Mouse (Mus musculus) heart, postnatal 25 days (tissue): Measurements from ENCODE around the gene Tnrc6c. TPM values are rescaled to one million over a fixed set of nuclear protein-coding genes. Genes with fewer than 3 reads are reported as not detected.

Experiments used
- DNase-seq: peaks from one replicate; pipeline ENCODE4 v3.0.0; 2022; ENCODE audit warnings: low spot score
- intact Hi-C: fragments of 180-260 bp; cut with DNase I; formaldehyde crosslinking; loops from one replicate; pipeline ENCODE4 v1.15.1; 2025
- total RNA-seq, 2 experiments: library from RNA; stranded (reverse); gene quantifications; 2 replicates each; pipeline ENCODE4 v1.2.3; 2021

Gene Tnrc6c
- total RNA-seq, 2 experiments from 2014 or later, result 25.7 to 33.4 TPM

DNA sequence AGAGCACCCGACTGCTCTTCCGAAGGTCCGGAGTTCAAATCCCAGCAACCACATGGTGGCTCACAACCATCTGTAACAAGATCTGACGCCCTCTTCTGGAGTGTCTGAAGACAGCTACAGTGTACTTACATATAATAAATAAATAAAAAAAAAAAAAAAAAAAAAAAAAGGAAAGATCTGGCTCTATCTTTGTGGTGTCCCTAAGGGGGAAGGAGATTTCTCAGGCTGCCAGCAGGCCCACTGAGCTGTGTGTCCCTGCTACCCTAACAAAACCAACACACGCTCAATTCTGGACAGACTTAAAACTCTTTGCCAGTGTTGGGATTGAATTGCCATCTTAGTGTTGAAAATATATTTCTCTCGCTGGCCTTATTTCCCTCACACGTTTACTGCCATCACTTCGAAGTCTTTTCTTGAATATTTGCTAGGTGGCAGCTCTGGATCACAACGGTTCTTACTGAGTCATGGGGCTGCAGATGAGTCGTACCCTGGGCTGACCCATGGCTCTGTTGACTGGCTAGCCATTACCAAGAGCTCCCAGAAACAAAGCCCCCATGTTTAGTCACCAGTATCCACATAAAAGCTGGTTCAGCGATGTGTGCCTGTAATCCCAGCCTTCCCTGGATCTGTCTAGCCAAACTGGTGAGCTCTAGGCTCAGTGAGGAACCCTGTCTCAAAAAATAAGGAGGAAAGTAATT is 23.1 kb upstream of the Tnrc6c start:
- intact Hi-C loops, result no loop called here
- no peak for DNase-seq

GRCm38 (mm10) chr11:117633310-117633709 is 20.8 kb upstream of the Tnrc6c start:
- intact Hi-C loops, result no loop called here
- DNase-seq, result no peak

DNA sequence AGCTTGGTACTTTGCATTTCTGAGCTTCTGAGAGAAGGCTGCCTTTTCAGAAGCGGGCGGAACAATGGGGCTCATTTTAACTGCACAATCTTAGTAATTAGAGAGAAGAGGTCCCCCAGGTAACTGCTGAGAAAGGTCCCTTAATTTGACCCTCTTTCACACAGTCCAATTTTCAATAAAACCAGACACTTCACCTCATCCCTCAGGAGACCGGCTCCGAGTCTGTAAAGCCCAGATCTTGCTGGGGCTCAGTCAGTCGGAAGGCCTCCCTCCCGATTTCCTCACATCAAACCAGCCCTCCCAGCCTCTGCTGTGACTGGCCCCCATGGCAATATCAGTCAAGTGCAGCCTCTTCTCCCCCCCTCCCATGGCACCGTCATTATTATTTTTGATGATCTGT is 15.7 kb upstream of the Tnrc6c start:
- DNase-seq, result no peak
- intact Hi-C loops, result no loop called here

GRCm38 (mm10) chr11:117638809-117639208 is 15.3 kb upstream of the Tnrc6c start:
- DNase-seq, result no peak
- intact Hi-C loops, result no loop called here

DNA sequence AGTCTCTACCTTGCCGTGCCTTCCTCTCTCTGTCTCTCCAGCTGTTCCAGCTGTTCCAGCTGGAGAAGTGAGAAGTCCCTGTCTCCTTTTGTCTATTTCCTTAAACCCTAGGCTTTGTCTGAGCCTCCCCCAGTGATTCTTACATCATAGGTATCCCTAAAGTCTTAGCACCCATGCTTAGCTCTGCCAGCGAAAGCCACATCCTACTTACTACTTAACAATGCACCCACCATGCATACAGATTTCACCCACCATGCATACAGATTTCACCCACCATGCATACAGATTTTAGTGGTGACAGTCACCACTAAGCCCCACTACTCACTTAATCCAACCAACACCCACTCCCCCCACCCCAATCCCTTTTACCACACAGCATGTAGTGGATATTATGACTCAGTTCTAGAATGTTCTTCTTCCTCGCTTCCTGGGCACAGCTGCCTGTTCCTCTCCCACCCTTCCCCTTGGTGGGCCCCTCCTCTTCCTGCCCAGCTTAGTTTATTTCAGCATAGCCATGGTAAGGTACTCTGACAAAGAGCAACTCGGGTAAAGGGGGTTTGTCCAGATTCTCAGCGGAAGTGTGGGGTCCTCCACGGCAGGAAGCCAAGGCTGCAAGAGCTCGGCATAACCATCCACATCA is 14.6 kb upstream of the Tnrc6c start:
- no peak for DNase-seq
- intact Hi-C loops, result no loop called here

DNA sequence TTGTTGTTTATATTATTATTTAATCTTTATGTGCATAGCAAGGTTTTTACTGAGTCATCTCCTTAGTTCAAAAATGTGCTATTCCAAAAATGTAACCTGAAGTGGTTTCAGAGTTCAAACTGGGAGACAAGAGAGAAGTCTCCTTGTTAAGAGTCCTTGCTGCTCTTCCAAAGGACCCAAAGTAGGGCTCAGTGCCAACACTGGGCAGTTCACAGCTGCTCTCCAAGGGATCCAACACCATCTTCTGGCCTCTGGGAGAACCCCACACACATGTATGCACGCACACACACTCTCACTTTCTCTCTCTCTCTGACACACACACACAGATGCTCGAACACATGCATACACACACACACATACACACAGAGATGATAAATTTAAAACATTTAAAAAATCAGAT is 11.9 kb upstream of the Tnrc6c start:
- DNase-seq, result no peak
- intact Hi-C loops, result no loop called here

- intact Hi-C loops, result no loop called here
- DNase-seq, result no peak
Observed at GRCm38 (mm10) chr11:117643240-117643639, 10.8 kb upstream of the Tnrc6c start.

GRCm38 (mm10) chr11:117646786-117647185 is 7.3 kb upstream of the Tnrc6c start:
- intact Hi-C loops, result no loop called here
- DNase-seq, result peak; percentile 22

GRCm38 (mm10) chr11:117648005-117648404 is 6.1 kb upstream of the Tnrc6c start:
- intact Hi-C loops, result no loop called here
- no peak for DNase-seq

GRCm38 (mm10) chr11:117650721-117651644 is 3.1 kb upstream of the Tnrc6c start:
- no peak for DNase-seq
- intact Hi-C loops, result no loop called here

DNA sequence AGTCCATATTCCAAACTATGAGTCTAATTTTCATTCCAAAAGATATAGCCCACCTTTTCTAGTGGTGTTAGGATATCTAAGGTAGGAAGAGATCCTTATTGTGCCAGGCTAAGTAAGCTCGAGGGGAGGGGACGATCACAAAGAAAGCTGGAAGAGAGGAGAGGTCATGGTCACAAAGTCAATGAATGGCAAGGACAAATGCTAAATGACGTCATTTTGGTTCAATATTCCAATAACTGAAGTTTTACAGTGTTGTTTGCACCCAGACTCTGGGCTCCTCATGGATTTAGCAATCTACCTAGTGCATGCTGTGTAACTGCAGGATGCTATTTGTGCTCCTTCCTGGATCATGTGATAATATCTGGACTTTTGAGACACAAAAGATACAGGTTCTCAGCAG is 1.2 kb upstream of the Tnrc6c start:
- intact Hi-C loops, result loop anchor here (2.0 kb wide), 1 partner anchor 54 kb away; no protein-coding TSS in a partner anchor
- DNase-seq, result no peak

DNA sequence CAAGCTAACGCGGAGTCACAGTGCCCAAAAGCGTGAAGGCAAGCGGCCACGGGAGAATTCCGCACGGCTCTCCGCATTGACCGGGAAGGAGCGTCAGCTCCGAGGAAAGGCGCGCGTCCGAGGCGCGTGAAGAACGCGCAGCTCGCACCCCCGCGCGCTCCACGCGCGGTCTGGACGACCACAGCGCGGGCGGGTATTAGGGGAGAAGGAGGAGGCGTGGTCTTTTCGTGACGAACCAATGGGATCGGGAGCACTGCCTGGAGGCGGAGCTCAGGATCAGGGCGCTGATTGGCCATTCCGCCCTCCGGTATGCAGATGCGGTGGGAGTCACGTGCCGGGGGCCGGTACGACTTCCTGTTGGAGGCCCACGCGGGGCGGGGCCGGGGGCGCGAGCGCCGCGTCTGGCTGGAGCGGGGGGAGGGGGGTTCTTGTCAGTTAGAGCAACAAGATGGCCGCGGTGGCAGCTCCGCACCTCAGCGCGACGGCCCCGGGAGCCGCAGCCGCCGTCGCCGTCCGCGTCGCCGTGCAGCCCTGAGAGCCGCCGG is 363 bp downstream of the Tnrc6c start:
- DNase-seq, result peak; percentile 99
- intact Hi-C loops, result no loop called here

DNA sequence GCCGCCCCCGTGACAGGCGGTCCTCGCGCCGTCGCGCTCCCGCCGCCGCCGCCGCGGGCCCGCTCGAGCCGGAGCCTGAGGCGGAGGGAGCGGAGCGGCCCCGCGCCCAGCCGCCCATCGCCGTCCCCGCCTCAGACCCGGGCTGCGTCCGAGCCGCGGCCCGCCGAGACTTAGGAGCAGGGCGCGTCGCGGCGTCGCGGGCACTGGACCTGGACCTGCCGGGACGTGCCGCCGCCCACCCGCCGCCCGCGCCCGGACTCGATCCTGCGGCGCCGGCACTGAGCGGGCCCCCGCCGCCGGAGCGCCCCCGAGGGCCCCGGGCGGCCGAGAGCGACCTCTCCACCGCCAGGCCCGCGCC is 824 bp downstream of the Tnrc6c start:
- intact Hi-C loops, result no loop called here
- DNase-seq, result no peak

GRCm38 (mm10) chr11:117655292-117656076 is 1.4 kb downstream of the Tnrc6c start:
- intact Hi-C loops, result no loop called here

GRCm38 (mm10) chr11:117656077-117656401 is 1.9 kb downstream of the Tnrc6c start:
- intact Hi-C loops, result no loop called here
- DNase-seq, result no peak

More at GRCm38 (mm10) chr11:117655292-117656076, 1.4 kb downstream of the Tnrc6c start:
- DNase-seq, result peak; percentile 19

GRCm38 (mm10) chr11:117658974-117659373 is 4.9 kb downstream of the Tnrc6c start:
- no peak for DNase-seq
- intact Hi-C loops, result no loop called here

DNA sequence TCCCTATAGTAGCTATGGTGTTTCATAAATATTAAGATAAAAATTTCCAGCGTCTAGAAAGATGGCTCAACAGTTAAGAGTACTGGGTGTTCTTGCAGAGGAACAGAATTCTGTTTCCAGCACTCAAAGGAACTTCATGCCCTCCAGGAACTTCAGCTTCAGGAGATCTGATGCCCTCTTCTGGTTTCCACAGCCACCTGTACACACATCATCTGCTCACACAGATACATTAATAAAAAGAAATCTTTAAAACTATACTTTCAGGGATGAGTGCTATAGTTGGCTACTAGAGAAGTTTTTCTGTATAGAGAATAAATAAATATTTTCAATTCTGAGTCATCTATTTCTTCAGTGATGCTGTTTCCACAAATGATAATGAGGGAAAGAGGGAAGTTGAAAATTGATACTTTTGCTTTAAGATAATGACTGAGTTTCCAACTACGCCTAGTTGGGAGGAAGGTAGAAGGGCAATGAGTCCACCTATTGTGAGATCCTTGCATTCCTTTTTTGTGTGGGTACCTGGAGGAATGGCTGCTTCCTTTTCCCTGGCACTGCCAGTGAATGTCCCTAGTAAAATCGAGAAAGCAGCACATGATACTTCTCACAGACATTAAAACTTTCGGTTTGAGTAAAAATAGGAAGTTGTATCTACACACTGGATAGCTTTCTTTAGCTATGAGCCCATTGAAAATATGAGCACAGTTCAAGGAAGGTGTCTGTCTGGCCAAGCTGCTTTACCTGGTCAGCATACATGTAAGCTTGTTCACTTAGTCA is 9.1 kb downstream of the Tnrc6c start:
- no peak for DNase-seq
- intact Hi-C loops, result no loop called here

DNA sequence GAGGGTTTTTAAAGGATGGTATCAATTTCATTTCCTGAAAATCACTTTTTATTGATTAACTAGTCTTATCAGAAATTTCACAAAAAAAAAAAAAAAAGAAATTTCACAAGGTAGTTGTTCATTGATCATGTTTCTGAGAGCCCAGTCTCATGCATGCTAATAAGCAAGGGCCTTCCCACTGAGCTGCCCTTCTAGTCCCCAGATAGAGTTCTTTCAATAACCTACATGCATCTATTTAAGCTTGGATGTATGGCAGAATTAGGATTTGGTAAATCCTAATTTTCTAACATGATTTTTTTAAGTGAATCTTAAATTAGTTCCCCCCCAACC is 9.7 kb downstream of the Tnrc6c start:
- intact Hi-C loops, result no loop called here
- DNase-seq, result no peak

- intact Hi-C loops, result no loop called here
- DNase-seq, result no peak
Observed at GRCm38 (mm10) chr11:117665189-117665588, 11.1 kb downstream of the Tnrc6c start.
